Mouse (Mus musculus): Measurements from ENCODE around the gene Etv3.
"Not testable (repeated sequence)": the region's sequence is repeated elsewhere in the genome, so short reads cannot be mapped to it uniquely, and the experiment has no call there.

Gene Etv3

DNA sequence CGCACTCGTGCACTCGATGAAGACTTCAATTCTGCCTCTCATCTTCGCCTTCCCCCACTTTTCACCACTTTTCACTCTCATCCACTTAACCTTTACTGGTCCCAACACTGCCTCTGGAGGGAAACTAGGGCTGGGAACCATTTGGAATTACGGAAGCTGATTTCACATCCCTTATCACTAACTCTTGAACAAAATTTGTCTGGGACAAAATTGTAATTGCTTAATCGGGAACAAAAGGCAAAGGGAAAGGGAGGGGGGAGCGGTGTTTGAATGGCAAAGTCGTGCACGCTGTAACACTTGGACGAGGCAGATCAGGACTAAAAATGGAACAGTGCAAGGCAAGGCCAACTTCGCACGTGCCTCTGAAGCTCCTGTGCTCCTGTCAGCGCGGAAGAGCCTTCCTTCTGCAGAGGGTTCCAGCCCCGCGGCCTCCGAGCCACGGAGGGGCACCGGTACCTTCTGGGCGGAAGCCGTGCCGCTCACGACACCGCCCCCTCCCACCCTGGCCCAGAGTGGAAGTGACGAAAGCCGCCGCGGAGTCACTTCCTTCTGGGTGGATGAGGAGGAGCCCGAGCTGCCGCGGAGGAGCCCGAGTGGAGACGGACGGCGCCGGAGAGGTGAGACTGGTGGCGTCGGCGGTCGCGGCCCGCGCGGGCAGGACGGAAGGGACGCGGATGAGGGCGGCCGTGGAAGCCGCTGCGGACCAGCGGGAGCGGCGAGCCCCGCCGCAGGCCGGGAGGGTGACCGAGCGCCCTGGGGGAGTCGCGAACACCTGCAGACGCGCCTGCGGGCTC lies at the start of gene Etv3:
TSS of gene Etv3 (plus strand) at position 365 of the 794 bp plus-strand sequence.
- peak; percentile 81 to 91 for DNase-seq (ENCODE audit: low spot score in 2 of 2)

DNA sequence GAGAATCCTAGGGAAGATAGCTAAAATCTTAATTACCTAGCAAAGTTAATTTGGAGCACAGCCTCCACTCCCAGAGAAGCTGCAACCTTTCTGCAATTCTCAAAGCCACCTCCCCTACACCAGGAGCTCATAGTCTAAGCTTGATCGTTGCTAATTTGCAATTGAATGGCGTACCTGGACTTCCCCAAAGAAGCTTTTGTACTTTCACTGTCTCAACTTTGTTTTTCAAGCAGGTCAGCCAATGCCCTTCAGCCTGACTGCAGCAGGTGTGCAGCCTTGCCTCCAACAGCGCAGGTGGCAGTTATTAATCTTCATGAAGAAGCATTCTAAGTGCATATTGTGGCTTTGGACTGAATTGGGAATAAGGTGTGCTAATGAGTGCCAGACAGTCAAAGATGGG lies 47.3 kb upstream of the Etv3 start:
- not testable (repeated sequence) for DNase-seq (ENCODE audit: low spot score in 2 of 2)

DNA sequence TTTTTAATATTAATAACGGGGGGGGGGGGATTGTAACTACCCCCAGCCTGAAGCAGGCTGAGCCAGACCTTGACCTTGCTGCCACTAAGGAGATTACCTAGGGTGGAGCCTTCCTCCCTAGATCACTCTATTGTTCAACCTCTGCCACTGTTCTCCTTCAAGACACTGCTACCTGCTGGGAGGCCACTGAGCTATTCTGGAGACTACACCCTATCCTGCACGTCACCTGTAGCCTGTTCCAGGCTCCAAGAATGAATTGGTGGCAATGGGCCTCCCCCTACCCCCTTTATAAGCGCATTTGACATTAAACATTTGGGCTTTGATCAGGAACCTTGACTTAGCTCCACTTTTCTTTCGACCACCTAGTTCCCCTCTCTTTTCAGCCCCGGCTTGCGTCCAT lies 46.6 kb upstream of the Etv3 start:
- not testable (repeated sequence) for DNase-seq (ENCODE audit: low spot score in 2 of 2)

DNA sequence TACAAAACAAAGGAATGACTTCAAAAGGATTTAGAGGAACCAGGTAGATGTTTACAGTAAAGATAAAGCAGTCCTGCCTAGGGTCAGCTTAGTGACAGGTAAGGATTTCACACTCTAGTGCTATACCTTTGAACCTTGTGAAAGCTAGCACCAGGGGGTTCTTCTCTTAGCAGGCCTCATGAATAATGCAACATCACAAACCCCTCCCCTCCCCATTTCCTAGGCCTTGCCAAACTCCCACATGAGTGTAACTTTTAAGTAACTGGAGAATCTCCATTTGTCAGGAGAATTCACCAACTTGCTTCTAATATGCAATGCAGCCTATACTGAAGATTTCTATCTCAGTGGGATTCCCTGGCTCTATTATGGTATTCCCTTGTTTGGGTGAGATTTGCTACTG lies 46.0 kb upstream of the Etv3 start:
- DNase-seq (ENCODE audit: low spot score in 2 of 2): not testable (repeated sequence)

DNA sequence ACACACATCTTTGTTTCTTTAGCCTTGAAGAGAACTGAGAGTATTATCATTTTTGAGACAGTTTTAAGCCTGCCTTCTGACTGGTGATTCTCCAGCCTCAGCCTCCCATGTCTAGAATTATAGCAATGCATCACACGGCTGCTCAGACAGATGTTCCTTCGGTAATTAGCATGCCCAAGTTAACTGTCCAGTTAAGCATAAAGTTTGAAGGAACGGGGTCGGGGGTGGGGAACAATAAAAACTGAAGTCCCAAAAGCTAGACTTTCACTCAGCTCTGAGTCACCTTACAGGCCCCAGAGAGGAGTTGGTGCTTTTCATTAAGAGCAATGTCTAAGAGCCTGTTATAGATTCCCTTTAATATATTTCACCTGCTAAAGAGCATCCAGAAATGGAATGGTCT lies 37.8 kb upstream of the Etv3 start:
- DNase-seq (ENCODE audit: low spot score in 2 of 2): no peak

DNA sequence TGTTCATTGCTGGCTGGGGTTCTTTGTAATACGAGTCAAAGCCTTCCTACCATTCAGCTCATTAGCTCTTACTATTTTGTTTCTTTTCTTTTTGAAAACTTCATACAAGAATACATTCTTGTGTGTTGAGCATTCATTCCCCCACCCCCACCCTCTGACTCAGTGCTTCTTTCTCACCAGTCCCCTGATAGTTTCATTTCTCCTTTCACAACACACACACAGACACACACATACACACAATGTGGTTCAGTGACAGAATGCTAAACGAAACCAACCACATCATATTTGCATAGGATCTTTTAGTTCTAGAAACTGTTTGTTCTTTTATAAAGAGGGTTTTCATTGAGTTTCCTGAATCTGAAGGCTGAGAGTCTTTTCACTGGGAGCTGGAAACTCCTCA lies 37.3 kb upstream of the Etv3 start:
- DNase-seq (ENCODE audit: low spot score in 2 of 2): peak in 1 of 2 experiments; percentile 13

DNA sequence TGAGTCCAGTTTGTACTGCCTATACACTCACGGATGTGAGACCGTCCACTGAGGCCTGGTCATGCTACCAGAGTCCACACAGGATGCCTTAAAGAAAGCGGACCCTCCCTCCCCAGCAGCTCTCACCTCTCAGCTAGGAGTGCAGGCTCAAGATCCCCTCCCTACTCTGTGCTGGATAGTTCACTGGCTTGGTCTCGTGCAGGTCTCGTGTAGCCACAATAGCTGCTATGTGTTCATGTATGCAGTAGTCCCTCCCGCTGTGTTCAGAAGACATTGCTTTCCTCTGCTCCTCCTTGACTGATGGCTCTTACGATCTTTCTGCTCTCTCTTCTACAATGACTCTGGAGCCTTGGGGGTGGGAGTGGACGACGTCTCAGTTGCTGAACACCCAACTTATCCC lies 26.9 kb upstream of the Etv3 start:
- DNase-seq (ENCODE audit: low spot score in 2 of 2): no peak

DNA sequence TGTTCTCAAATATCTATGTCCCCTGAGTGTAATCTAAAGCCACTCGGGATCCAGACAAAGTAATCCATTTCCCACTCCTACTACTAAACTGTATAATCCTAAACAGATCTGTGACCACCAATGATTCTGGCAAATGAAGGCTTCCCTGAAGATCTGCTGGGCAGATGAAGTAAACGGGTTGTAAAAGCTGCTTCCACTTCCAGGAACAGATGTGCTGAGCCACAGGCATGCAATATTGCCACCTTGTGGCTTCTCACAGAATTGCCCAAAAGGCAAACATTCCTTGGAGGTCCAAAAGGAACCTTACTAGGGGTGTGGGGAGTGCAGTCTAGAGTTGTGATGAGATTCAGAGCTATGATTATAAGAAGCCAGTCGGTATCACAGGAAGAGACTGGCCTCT lies 26.1 kb upstream of the Etv3 start:
- DNase-seq (ENCODE audit: low spot score in 2 of 2): peak; percentile 57 to 81

DNA sequence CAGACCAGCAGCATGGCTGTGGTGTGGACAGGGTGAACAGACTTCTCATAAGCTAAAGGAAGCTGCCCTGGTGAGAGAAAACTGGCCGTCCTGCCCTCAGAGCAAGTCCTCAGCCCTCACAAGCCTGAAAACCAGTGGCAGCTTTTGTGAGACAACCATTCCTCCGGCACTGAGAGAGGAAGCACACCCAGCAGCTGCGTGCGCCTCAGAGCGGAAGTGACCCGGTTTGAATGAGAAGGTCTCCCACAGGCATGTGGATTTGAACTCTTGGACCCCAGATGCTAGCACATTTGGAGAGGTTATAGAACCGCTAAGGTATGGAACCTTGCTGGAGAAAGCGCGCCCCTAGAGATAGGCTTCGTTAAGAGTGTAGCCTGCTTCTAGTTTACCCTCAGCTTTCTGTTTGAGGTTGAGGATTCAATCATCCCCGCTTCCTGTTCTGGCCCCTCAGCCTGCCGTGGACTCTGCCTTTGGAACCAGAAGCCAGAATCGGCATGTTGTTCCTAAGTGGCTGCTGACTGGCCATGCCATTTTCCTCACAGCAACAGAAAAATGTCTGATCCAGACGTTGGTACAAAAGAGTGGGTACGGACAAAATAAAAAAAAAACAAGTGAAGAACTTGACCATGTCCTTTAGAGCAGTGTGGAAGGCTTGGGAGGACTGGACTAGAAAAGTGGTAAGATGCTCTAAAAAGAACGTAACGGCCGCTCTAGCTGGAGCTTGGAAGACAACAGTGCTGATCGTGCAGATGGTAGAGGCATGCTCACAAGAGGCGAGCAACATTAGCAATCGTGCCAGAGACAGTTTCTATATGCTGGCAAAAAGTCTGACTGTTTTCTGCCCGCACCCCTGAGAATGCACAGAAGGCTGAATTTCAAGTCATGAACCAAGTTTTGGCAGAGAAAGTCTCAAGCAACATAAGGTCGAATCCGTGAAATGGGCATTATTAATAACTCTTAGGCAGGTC lies 24.8 kb upstream of the Etv3 start:
- DNase-seq (ENCODE audit: low spot score in 2 of 2): peak; percentile 47 to 76

DNA sequence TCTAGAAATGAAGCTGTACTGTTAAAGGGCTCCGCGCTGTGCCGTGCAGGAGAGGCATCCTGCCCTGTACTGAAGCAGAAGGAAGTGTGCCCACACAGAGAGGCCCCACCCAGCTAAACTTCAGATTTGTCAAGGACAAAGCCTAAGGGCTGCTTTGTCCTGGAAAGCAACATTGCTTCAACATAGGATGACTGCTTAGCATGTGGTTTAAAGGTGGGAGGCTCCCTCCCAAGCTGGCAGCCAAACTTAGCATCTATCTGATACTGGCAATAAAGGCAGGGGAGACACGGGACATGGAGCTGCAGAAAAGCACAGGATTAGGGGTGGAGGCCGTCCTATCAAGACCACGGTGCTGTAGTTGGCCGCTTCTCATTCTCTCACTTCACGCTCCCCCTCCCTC lies 24.1 kb upstream of the Etv3 start:
- peak in 1 of 2 experiments; percentile 59 for DNase-seq (ENCODE audit: low spot score in 2 of 2)

DNA sequence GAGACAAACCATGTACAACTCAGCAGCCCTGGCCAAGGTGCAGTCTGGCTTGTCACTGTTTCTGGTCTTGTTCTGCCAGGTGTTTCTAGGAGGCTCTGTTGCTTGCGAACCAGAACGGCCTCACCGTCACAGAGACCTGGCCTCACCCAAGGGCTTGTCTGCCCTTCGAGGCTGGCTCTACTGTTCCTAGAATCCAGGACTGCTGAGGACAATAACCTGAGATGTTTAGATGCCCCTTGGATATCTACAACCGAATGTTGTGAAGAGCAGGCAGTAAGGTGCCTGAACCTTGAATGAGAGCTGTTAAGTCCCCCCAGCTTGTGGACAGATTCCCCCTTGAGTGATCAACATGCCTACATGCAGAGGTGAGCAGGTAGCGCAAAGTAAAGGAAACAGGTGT lies 22.4 kb upstream of the Etv3 start:
- DNase-seq (ENCODE audit: low spot score in 2 of 2): peak in 1 of 2 experiments; percentile 55

DNA sequence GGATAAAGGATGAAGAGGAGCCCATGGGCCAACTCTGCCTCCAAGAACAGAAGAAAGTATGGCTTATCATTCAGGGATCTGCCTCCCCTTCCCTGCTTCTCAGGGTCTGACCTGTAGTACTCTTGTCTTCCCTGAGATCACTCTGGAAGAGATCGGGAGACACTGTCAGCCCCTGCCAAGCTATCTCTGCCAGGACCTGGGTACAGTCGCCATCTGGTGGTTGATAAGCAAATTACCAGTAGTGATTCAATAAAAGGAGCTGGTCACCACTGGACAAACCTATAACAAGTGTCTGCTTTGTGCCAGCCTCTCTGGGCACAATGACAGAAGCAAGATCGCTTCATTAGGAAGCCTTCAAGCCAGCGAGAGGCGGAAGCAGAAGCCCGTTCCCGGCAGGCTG lies 20.9 kb upstream of the Etv3 start:
- DNase-seq (ENCODE audit: low spot score in 2 of 2): peak in 1 of 2 experiments; percentile 61

DNA sequence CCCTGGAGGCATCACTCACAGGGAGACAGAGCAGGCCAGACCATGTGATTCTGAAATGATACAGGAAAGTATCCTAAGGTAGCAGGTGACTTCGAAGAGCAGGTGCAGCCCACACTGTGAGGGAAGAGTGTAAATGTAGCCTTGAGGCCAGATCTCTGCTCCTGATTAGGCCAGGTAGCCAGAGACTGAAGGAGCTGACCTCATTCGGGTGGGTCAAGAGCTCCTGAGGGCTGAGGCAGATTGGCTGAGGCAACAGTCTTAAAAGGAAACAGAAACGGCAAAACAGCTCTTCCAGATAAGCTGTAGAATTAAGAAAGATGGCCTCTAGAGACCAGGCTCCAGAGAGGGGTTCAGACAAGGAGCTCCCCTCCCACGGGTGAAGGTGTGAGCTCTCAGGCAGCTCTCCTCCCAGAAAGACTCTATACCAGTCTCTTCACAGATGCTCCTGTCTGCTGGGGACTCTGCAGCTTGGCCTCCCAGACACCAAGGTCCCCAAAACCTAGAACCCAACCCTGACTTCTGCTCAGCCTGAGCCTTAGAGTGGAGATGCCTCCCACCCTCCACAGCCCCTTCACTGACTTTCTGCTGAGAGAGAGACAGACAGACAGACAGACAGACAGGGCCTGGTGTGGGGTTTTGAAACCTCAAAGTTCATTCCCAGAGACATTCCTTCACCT lies 20.3 kb upstream of the Etv3 start:
- DNase-seq (ENCODE audit: low spot score in 2 of 2): peak; percentile 7 to 54

DNA sequence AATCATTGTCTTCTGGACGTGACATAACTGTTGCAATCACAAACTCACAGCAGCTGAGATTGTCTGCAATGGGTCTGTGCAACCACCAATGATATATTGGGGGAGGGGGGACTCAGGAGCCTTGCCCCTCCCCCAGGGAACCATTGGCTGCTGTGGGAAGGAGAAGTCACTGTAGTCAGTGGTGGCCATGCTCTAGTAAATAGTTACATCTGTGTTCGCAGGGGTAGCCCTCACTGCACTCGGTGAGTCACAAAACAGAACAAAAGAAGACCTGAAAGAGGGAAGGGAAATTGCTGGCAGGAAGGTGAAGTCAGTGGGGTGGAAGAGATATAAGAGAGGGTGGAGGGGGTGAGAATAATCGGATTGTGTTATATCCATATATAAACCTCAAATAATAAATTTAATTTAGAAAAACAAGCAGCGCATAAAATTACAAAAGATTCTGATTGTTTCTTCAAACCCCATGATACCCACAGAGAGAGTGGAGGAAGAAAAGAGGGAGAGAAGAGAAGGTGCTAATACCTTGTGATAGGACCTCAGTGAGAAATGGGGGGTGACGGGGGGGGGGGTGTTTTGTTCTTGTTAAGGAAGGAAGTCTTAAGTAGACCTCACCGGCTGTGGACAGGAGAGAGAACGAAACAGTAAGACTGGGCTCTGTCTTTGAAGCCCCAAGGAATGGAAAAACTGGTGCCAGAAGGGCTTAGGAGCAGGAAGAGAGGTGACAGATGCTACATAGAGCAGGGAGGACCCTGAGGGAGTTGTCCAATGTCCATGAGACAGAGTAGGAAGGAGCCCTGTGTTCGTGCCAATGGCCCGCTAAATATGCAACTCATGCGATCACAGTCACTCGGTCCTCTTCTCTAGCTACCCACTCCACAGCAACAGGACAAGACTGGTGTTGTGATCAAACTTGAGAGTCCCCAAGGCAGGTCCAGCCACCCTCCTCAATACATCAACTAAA lies 18.5 kb upstream of the Etv3 start:
- peak in 1 of 2 experiments; percentile 61 for DNase-seq (ENCODE audit: low spot score in 2 of 2)

DNA sequence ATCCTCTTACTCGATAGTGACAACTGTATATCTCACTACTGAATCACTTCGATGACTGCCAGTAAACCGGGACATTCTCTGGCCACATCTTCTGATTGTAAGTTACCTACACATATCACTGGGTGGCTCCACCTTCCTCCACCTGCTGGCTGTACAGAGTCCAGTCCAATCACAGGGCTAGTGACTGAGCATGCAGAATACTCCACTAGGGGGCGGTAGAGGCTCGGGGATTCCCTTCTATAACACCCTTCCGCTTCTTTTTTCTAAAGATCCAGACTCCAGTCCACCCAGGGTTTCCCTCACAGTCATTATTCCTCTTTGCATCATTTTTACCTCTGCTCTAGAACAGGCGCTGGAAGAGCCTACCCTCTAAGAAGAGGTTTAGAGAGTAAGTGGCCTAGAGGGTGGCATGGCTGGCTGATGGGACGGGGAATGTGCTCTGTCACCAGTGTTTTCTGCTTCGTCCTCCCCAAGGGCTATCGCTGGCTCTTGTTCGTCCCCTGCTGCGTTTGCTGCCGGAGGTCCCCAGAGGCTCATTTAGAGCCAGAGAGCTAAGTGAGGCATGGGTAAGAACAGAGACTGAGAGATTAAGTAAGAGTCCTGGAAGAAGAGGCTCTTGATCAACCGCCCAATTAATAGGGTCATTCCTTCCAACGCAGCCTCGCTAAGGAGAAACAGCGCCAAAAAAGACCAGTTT lies 16.9 kb upstream of the Etv3 start:
- peak; percentile 78 to 91 for DNase-seq (ENCODE audit: low spot score in 2 of 2)

DNA sequence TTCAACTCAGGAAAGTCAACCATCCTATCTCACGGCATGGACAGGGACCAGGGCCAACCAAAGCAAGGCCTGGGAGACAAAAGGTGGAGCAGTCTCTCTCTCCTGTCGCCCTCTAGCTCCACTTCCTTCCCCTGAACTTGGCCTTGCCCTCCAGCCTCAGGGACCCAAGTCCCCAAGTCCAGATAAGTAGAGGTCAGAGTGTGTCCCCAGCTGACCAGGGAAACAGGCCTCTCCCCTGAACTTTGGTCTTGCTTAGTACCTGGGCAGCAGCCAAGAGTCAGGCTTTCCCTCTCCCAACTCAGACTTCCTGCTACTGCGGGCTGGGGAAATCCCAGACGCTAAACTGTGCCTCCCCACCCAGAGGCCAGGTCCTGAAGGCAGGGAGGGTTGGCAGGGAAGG lies 16.1 kb upstream of the Etv3 start:
- no peak for DNase-seq (ENCODE audit: low spot score in 2 of 2)

DNA sequence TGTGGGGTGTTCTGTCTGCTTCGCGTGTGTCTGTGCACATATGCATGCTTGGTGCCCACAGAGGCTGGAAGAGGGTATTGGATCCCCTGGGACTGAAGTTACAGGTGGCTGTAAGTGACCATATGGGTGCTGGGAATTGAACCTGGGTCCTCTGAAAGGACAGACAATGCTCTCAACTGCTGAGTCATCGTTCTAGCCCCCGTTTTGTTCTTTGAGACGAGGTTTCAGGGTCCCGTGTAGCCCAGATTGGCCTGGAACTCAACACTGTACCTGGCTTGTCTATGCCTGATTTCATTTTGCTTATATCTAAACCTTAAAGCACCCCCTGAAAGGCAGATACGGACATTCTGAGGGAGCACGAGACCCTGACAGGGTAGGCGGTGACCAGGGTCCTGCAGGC lies 14.4 kb upstream of the Etv3 start:
- DNase-seq (ENCODE audit: low spot score in 2 of 2): no peak

DNA sequence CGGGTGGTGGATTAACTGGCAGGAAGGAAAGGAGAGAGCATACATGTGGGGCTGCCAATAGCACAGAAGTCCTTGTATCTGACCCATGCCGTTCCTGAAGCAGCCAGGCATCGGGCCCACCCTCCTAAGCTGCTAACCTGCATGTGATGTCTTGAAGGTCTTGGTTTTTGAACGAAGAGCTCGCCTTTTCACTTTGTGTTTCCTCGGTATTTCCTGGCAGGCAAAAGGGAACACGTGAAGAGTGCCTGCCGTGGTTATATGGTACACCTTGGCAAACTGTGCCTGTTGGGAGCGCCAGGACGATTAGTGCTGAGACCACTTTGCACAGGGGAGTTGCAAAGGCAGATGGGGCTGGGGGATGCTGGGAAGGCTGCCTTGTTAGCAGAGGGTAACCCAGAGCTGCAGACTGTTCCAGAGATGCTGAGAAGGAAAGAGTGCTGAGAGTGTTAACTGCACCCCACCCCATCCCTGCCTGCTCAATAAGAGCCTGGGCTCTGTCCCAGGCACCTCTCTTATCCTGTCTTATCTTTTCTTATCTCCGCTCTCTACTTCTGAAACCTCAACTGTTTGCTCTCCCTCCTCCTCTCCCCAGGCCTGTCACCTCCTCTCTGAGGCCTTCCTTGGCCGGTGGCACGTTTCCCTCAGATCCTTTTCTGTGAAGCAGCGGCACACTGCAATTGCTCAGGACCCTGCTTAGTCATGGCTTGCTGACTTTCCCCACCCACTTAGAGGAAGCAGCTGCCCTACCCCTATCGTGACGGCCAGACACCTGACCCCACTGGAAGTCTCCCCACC lies 13.0 kb upstream of the Etv3 start:
- DNase-seq (ENCODE audit: low spot score in 2 of 2): no peak

DNA sequence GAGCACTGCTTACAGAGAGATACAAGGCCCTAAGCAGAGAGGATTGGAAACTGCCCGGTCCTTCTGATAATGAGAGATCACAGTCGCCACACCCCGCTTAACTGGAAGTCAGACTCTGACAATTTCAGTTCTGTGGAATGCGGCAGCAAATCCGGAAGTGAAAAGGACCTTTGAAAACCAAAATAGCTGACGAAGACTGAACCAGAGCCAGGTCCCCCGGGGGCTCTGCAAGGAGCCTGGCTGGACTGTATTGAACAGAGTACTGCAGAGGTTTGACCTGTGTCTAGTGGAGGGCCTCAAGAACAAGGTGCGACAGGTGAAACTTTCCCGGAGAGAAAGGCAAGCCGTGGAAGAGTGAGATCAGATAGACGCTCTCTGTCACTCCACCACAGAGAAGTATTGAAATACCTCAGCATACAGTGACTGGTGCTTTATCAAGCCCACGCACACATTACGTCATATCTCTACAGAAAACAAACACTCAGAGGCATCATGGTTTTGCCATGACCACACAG lies 9.6 kb upstream of the Etv3 start:
- no peak for DNase-seq (ENCODE audit: low spot score in 2 of 2)

Data from spleen, postnatal 4 days (tissue).